Mouse (Mus musculus) c-Kit-negative CD71-positive TER-119-positive erythroid progenitor cells, embryonic 14.5 days (primary cell): ENCODE measurements at regions not wholly inside any gene's neighbourhood (a gene's known extent, or its start where the extent isn't known, plus 50 kb on each side); places are given as distances from the start of the nearest gene placed in this dataset.

Experiments used
- DNase-seq: peaks from one replicate; pipeline ENCODE4 v3.0.0-alpha.2; 2013; ENCODE audit warnings: low read depth, low spot score

DNA sequence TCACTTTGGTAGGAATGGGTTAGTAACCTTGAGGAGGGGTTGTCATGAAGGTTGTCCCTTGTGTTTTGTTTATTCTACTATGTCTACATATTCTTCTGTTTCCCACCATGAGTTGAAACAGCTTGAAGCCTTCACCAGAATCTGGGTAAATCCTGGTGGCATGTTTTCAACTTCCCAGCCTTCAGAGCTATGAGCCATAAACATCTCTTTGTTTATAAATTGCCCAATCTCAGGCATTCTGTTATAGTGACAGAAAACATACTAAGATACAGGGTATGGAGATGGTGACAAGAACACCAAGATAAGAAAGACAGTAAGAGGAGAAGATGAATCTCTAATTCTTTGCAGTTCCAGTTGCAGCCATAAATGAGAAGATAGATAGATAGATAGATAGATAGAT, 396.5 kb downstream of the Tns1 start:
- no peak for DNase-seq

- DNase-seq: no peak
These were observed 397.6 kb downstream of the Tns1 start for GRCm38 (mm10) chr1:73726658-73727057.

DNA sequence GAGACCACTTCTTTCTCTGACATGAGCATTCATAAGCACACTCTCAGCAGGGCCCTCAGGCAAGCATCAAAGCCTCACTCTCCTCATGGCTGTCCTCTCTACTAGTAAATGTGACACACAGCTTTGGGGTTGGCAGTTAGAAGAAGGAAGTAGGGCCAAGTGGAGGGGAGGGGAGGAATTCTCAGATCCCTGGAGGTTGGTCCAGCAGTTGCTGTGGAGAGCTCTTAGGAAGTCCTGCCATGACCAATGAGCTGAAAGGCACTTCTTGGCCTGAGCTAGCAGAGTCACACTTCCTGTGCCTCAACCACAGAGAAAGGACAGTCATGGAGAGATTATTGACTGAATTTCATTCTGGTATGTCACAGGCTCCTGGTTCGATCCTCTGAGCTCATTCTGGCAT, 398.8 kb downstream of the Tns1 start:
- DNase-seq: no peak

DNA sequence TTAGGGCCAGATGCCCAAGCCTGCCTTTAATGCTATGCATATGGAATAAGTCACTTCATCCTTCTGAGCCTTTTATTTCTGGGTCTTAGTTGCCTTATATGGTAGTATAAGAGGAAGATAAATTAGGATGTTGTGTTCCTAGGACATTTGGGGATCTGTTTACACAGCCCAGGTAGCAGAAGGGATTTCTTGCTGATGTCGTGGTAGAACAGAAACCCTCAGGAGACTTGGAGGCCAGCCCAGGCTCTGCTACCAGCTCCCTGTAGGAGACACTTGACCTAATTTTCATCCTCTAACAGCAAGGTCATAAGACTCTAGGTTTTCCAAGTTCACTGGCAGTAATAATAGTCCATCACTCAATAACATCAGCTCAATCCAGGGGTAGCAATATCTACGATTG, 399.7 kb downstream of the Tns1 start:
- no peak for DNase-seq

DNA sequence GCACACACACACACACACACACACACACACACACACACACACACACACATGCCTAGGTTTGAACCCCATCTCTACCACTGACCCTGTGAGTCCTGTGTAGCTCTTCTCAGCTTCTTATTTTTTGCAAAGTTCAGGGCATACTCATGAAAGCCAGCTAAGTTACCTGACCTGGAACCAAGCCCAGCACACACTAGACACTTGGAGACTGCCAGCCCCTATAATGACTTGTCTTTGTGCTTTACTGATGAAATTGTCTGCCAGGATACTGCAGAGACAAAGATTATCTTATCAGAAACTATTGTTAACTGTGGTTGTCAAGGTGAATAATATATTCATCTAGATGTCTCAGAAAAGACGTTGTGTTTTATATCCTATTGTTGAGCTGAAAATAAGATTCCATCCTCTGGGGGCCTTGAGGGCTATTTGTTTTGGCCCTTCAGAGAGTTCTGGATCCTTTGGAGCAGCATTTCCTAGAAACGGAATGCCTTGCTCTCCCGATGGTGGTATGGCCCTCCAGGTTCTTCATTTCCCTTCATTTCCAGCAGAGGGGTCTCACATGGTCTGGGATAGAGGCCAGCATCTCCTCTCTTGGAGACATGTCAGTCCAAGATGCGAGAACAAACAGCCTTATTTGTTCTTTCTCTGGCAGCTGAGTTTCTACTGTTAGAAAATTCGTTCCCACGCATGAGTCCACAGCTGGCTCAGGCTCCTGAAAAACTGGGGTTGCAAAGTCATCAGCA, 402.6 kb downstream of the Tns1 start:
- DNase-seq: no peak

DNA sequence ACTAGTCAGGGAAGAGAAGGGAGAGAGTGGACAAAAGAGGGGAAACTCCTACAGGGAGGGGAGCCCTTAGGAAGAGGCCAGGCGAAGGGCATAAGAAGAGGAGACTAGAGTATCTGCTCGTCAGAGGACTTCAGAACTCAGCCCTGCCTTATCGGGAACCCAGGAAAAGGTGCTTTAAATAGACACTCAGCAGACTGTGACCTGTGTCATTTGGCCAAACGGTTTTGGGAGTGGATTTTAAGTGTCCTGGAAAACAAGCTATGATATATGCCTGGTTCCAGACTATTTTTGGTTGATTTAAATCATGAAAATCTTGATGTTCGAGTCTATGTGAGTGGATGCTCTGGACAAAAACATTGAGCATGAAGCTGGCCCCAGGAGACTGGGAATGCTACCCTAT, 405.8 kb downstream of the Tns1 start:
- DNase-seq: no peak

- DNase-seq: no peak
These were observed 406.8 kb downstream of the Tns1 start for GRCm38 (mm10) chr1:73717401-73717800.

DNA sequence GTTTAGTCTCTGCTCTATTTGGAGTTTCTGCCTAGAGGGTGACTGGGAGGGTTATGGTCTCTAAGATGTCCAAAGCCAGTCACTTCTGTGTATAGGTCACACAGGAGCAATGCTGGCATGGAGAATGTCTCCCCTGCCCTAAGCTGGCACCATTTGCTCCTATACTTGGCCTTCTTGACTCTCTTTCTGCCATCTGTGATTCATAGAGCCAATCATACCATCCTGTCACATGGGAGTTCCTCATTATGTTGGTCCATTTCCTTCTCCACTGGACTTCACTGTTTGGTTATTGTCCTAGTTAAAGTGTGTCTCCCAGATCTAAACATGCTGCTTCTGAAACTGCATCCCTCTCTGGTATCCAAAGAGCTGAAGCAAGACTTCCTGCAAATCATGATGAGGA, 407.3 kb downstream of the Tns1 start:
- DNase-seq: no peak

DNA sequence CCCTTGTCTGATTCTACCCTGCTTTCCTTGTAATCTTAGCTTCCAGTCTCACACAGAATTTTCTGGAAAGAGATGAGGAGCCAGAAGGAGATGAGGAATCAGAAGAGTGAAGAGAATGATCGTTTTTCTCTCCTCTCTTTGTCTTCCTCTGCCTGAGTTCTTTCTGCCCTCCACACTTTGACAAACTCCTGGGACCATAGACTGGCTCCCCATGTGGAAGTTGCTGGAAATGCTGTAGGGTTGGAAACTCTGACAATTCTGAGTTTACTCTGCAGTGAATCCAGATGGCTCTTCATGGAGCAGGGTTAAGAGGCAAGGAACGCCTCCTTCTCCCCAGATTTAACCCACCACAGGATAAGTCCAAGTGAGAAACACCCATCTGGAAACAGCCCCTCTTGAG, 408.7 kb downstream of the Tns1 start:
- no peak for DNase-seq

DNA sequence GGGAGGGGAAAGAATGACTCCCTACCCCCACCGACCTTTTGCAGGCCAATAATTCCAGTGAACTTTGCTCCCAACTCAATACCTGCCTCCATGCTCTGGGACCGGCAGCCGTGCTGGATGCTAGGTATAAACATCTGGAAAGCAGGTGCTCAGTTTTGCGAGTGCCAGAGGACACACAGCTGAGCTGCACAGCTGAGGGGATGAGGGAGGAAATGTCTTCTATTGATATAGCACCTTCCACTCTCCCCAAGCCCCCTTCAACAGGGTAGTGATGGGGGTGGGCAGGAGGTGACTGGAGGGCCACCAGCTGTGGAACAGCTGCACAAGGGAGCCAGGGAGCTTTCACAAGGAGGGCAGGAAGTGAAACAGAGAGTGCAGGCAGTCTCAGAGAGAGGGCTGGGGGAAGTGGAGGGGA, 421.8 kb downstream of the Tns1 start:
- DNase-seq: no peak

DNA sequence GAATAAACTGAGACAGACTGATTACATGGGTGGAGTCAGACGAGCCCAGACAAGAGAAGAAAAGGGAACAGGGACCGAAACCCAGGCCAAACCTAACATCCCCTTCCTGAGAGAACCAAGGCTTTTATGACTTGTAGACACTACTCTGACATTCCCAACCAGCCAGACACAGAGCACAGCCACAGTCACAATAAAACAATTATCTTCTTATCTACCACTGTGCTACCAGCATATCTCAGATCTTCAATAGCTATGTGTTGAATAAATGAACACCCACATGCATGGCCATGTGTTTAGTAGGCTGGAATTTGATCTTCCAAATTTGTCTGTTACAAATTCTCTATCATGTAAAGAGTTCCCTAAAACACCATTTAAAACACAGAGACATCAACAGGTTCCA, 430.7 kb downstream of the Tns1 start:
- DNase-seq: no peak

DNA sequence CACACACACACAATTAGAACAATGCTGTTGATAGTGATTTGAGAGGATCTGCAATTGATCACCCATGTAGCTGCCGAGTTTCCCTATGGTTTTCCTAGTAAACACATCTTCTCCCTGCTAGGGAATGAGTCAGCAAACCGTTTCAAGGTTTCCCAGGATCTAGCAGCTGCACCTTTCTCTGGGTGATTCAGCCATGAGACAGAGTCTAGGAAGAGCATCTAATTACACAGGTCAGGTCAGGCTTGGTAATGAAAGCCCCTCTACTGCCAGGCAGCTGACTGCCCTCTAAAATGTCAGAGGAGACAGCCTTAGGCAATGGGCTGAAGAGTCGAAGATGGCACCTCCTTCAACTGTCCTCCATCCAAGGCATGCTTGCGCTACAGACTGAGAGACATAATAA, 438.5 kb downstream of the Tns1 start:
- no peak for DNase-seq

DNA sequence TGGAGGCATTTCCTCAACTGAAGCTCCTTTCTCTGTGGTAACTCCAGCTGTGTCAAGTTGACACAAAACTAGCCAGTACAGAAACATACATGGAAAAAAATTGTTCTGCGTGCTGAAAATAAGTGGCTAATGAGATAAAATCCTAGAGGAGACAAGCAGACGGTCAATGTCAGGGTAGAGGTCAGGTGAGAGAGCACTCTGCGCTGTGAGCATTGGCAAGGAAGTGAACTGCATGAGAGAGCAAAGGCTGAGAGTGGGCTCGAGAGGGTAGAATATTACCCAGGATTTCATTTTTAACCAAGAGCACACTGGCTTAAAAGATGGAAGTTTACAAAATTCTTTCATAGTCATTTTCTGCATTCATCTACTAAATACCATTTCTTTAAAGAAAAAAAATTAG, 439.2 kb downstream of the Tns1 start:
- DNase-seq: no peak

DNA sequence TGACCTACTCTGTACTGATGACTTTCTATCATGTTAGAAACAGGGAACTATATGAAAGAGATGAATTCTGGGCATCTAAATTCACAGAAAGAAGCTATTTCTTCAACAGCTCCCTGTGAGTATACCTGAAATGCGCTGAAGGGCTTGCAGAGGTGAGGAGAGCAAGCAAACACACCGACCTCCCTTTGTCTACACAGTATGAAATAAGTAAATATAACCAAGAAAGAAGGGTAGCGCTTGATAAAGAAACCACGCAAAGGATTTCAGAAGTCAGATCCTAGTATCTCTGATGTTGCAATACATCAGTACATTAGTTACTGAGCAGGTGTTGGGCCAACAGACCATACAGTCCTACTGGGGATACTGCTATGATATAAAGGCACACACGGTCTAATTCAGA, 440.1 kb downstream of the Tns1 start:
- no peak for DNase-seq

- no peak for DNase-seq
These were observed 440.9 kb downstream of the Tns1 start for GRCm38 (mm10) chr1:73683132-73683888.

DNA sequence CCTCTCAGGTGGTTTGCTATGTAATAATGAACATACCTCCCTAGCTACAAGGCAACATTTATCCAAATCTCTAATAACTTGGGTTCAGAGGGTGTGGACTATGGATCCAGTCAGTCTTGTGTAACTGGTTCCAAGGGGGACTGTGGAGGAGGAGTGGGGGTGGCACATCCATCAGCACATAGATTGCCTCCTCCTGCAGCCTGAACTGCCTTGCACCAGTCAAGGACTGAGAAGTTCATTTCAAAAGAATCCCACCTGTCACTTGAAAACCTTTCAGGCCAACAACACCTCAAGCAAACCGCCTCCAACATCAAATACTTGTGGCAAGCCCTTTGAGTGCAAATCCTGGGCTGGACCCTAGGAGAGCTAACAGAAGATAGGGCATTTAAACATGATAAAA, 442.6 kb downstream of the Tns1 start:
- DNase-seq: no peak

DNA sequence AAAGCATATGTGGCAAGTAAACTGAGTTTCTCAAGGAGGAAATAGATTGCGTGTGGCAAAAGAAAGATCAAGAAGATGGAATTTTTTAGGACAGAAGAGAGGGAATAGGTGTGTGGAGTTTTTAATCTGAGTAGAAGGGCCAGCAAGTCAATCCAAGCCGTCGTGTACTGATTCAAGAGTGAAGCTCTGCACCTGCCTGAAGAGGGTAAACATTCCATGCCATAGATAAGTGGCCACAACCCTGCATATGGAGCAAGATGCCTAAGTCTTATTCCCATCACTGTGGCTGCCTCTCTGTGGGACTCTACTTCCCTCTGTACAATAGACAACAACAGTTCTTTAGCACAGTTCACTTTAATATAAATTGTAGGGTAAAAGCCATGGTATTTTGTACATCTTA, 443.4 kb downstream of the Tns1 start:
- no peak for DNase-seq

DNA sequence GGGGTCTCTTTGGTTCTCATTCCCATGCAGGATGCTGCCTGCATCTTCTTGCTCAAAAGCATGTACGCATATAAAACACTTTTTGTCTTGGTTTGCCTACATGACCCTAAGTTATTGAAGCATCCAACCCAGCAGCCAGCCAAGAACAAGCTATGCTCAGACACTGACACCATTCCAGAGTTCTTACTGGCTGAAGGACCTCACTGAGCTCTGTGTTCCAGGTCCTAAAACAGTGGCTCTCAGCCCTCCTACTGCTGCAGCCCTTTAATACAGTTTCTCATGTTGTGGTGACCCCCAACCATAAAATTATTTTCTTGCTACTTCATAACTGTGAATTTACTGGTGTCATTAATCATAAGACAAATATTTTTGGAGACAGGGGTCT, 450.4 kb downstream of the Tns1 start:
- no peak for DNase-seq

- DNase-seq: no peak
These were observed 450.9 kb downstream of the Tns1 start for GRCm38 (mm10) chr1:73673191-73673850.

- DNase-seq: no peak
These were observed 452.0 kb downstream of the Tns1 start for GRCm38 (mm10) chr1:73672239-73672638.

GRCm38 (mm10) chr1:73668691-73669090, 455.6 kb downstream of the Tns1 start:
- no peak for DNase-seq

DNA sequence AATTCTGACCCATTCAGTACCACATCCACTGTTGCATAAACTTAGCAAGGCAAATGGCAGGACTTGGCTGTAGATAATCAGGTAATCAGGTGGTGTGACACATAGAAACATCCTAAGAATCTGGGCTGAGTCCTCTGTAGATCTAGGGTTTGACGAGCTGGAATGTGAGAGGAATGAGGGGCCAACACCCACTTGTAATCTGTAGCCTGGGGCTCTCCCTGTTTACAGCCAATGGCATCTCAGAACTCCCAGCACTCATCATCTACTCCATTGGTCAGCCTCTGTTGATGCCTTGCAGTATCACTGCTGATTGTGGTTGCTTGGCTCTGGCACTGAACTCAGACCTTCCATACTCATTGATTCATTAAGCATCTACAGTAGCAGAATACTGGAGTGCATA, 460.7 kb downstream of the Tns1 start:
- no peak for DNase-seq

- DNase-seq: no peak
These were observed 479.2 kb downstream of the Tns1 start for GRCm38 (mm10) chr1:73645011-73645410.
